8 mouse cellular contexts compared by ENCODE assay signal in the genomic region with DNA sequence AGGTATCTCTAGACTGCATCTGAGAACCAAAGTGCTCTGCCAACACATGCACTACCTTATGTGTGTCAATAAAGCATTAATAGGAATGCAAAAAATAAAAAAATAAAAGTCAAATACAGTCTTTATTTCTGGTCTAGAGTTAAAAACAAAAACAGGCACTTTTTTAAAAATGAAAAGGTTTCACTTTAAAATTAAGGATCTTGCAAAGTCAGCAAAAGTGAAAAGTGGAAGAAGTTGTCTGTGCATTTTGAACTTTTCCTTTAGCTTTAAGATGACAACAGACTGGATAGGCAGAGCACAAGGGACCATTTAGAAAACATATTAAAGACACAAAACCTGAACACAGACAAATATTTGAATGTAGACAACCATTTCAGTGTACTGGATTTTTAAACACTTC. TPM values are rescaled to one million over a fixed set of nuclear protein-coding genes. Genes with fewer than 3 reads are reported as not detected.
DNase-seq lines count a peak whose midpoint lies in the region; ATAC-seq and TF ChIP-seq lines count a peak whose summit lies in the region.

No protein-coding gene starts in this region.

- no peak overlapping the region for H3K9ac ChIP-seq in heart, embryonic 12.5 days
- H3K9ac ChIP-seq in ES-E14 (ENCODE audit: insufficient read depth, low read depth, low read length, poor library complexity, severe bottlenecking) = no peak overlapping the region
- no peak overlapping the region for H3K9ac ChIP-seq in hindbrain, embryonic 16.5 days (ENCODE audit: low read depth, low read length)
- H3K9ac ChIP-seq in midbrain, embryonic 11.5 days (ENCODE audit: low read length) = no peak overlapping the region

- H3K4me3 ChIP-seq in heart, embryonic 10.5 days = 0 out of 2 replicates have a peak overlapping the region, but pooled peaks have one; percentile 91
- no peak overlapping the region for H3K4me3 ChIP-seq in heart, embryonic 12.5 days
- H3K4me3 ChIP-seq in ES-E14 (ENCODE audit: insufficient read depth in 1 of 2, low read depth in 1 of 2, low read length in 2 of 2, poor library complexity in 1 of 2, severe bottlenecking in 1 of 2) = peak overlapping the region in 1 of 2 experiments; percentile 99; a peak in 1 of 4 replicates
- no peak overlapping the region for H3K4me3 ChIP-seq in hindbrain, embryonic 16.5 days (ENCODE audit: low read length)
- H3K4me3 ChIP-seq in midbrain, embryonic 11.5 days (ENCODE audit: low read depth, low read length) = no peak overlapping the region

- no peak for ATAC-seq in heart, embryonic 12.5 days (ENCODE audit: insufficient number of reproducible peaks, low FRiP score)
- no peak for ATAC-seq in hindbrain, embryonic 16.5 days
- ATAC-seq in midbrain, embryonic 11.5 days (ENCODE audit: low FRiP score) = no peak

- peaks cover 8% of the 10 kb centered on the region; the same call in 1 of the 2 replicates for H3K4me1 ChIP-seq in heart, embryonic 10.5 days
- peaks cover 6% of the 10 kb centered on the region for H3K4me1 ChIP-seq in heart, embryonic 12.5 days (replicated peaks)
- peaks cover 2 to 4% of the 10 kb centered on the region in 2 experiments; a peak in 2 of 4 replicates for H3K4me1 ChIP-seq in ES-E14 (ENCODE audit: control insufficient read depth in 2 of 2, insufficient read depth in 2 of 2, low read length in 2 of 2, poor library complexity in 1 of 2)
- peaks cover 10% of the 10 kb centered on the region for H3K4me1 ChIP-seq in hindbrain, embryonic 16.5 days (ENCODE audit: control insufficient read depth, insufficient read depth, low read depth, low read length)
- peaks cover 11% of the 10 kb centered on the region for H3K4me1 ChIP-seq in midbrain, embryonic 11.5 days (ENCODE audit: control insufficient read depth, insufficient read depth, low read length)

- no peak overlapping the region for H3K27ac ChIP-seq in heart, embryonic 10.5 days
- H3K27ac ChIP-seq in heart, embryonic 12.5 days (ENCODE audit: poor library complexity, severe bottlenecking) = no peak overlapping the region
- no peak overlapping the region for H3K27ac ChIP-seq in ES-E14 (ENCODE audit: insufficient read depth, low read depth, low read length, poor library complexity, severe bottlenecking)
- H3K27ac ChIP-seq in hindbrain, embryonic 16.5 days (ENCODE audit: low read depth, low read length) = no peak overlapping the region
- no peak overlapping the region for H3K27ac ChIP-seq in midbrain, embryonic 11.5 days (ENCODE audit: low read depth, low read length)

- no peak overlapping the region for H3K4me2 ChIP-seq in heart, embryonic 12.5 days
- peak overlapping the region; percentile 58; the same call in 1 of the 2 replicates for H3K4me2 ChIP-seq in hindbrain, embryonic 16.5 days (ENCODE audit: low read length)
- peak overlapping the region; percentile 70; the same call in 1 of the 2 replicates for H3K4me2 ChIP-seq in midbrain, embryonic 11.5 days

- intact Hi-C loops in left cerebral cortex, postnatal 25 days (cut with DNase I) = no loop called here

- peaks cover 4% of the 10 kb centered on the region for H3K36me3 ChIP-seq in heart, embryonic 10.5 days
- H3K36me3 ChIP-seq in heart, embryonic 12.5 days = peaks cover 3% of the 10 kb centered on the region
- peaks cover 1% of the 10 kb centered on the region; the same call in 1 of the 2 replicates for H3K36me3 ChIP-seq in ES-E14 (ENCODE audit: control insufficient read depth, insufficient read depth, low read length, poor library complexity, severe bottlenecking)
- H3K36me3 ChIP-seq in hindbrain, embryonic 16.5 days (ENCODE audit: control insufficient read depth, insufficient read depth, low read length) = peaks cover 3% of the 10 kb centered on the region
- H3K36me3 ChIP-seq in midbrain, embryonic 11.5 days (ENCODE audit: control insufficient read depth, insufficient read depth, low read length) = no peaks in the 10 kb centered on the region

- in situ Hi-C loops in ES-E14 (cut with MboI; ENCODE audit: low sequenced_read_pairs in 2 of 2, unreplicated experiment in 2 of 2) = no loop called here

- no peaks in the 10 kb centered on the region for H3K9me3 ChIP-seq in heart, embryonic 10.5 days
- no peaks in the 10 kb centered on the region for H3K9me3 ChIP-seq in heart, embryonic 12.5 days (replicated peaks)
- H3K9me3 ChIP-seq in ES-E14 (ENCODE audit: control insufficient read depth, insufficient read depth, low read depth, low read length) = no peaks in the 10 kb centered on the region
- no peaks in the 10 kb centered on the region for H3K9me3 ChIP-seq in hindbrain, embryonic 16.5 days (ENCODE audit: control insufficient read depth, low read length)
- no peaks in the 10 kb centered on the region for H3K9me3 ChIP-seq in midbrain, embryonic 11.5 days (ENCODE audit: control insufficient read depth, low read length)

- H3K27me3 ChIP-seq in heart, embryonic 10.5 days (ENCODE audit: insufficient read depth, poor library complexity, severe bottlenecking) = no peaks in the 10 kb centered on the region
- no peaks in the 10 kb centered on the region for H3K27me3 ChIP-seq in heart, embryonic 12.5 days (replicated peaks)
- no peaks in the 10 kb centered on the region for H3K27me3 ChIP-seq in hindbrain, embryonic 16.5 days (replicated peaks; ENCODE audit: control insufficient read depth, insufficient read depth, low read length)
- no peaks in the 10 kb centered on the region for H3K27me3 ChIP-seq in midbrain, embryonic 11.5 days (ENCODE audit: control insufficient read depth, insufficient read depth, low read length)

- no peak for DNase-seq in heart, embryonic 10.5 days (ENCODE audit: low spot score)
- DNase-seq in ES-E14 (ENCODE audit: low read depth, low spot score) = no peak
- peak; percentile 81 for DNase-seq in midbrain, embryonic 11.5 days (ENCODE audit: low spot score, missing footprints)
- no peak for DNase-seq in B cell, adult 2 months
- no peak for DNase-seq in left cerebral cortex, postnatal 25 days (ENCODE audit: low spot score in 2 of 2)
- no peak for DNase-seq in left cerebral cortex, adult 18-20 months (ENCODE audit: low spot score in 2 of 2)

TF ChIP-seq in ES-E14, 5 proteins besides CTCF, POLR2A, EP300 and RAD21:
- no peak for TF ChIP-seq CHD2 (IDR thresholded peaks at IDR 0.05; ENCODE audit: low read depth, low read length)
- TF ChIP-seq ZNF384 (IDR thresholded peaks at IDR 0.05; ENCODE audit: low read depth, low read length) = no peak
- no peak for TF ChIP-seq ZC3H11A (IDR thresholded peaks at IDR 0.05; ENCODE audit: borderline replicate concordance, low read depth, low read length)
- TF ChIP-seq HCFC1 (IDR thresholded peaks at IDR 0.05; ENCODE audit: borderline replicate concordance, insufficient read depth, low read length) = no peak
- peak; percentile 80 for TF ChIP-seq MAFK (IDR thresholded peaks at IDR 0.05; ENCODE audit: insufficient read depth, low read depth, low read length)

RNA-seq across cellular contexts. Expression of a gene that starts 1.8 kb away (rescaled TPM):
- polyA plus RNA-seq in heart, embryonic 10.5 days (2016; fragmentation: Nextera tagmentation; extraction: Ambion mirVana) = 77.5 and 82.5 TPM in 2 replicates
- 76.9 and 79.8 TPM in 2 replicates for polyA plus RNA-seq in heart, embryonic 12.5 days (2016; fragmentation: Nextera tagmentation; extraction: Ambion mirVana)
- 65.2 and 80.5 TPM in 2 replicates for total RNA-seq in ES-E14 (2012; rRNA removed)
- polyA plus RNA-seq in hindbrain, embryonic 16.5 days (2015; fragmentation: Nextera tagmentation; extraction: Ambion mirVana) = 76.3 and 87.7 TPM in 2 replicates
- 145 and 148 TPM in 2 replicates for polyA plus RNA-seq in midbrain, embryonic 11.5 days (2014; fragmentation: Nextera tagmentation; extraction: Ambion mirVana)
- total RNA-seq in left cerebral cortex, postnatal 25 days (2021) = 10 to 100 TPM; 76.6 to 80.8 TPM
- 10 to 100 TPM; 76.3 to 84.9 TPM for total RNA-seq in left cerebral cortex, adult 18-20 months (2021)
